Mouse (Mus musculus): ENCODE data around the gene Adora2b. TPM values are rescaled to one million over a fixed set of nuclear protein-coding genes. Genes with fewer than 3 reads are reported as not detected.

Adora2b gene
- polyA plus RNA-seq (2014; fragmentation: Illumina TruSeq; extraction: RNeasy Lipid Tissue Mini Kit (QIAGEN cat#74804)): 1.8 TPM

DNA sequence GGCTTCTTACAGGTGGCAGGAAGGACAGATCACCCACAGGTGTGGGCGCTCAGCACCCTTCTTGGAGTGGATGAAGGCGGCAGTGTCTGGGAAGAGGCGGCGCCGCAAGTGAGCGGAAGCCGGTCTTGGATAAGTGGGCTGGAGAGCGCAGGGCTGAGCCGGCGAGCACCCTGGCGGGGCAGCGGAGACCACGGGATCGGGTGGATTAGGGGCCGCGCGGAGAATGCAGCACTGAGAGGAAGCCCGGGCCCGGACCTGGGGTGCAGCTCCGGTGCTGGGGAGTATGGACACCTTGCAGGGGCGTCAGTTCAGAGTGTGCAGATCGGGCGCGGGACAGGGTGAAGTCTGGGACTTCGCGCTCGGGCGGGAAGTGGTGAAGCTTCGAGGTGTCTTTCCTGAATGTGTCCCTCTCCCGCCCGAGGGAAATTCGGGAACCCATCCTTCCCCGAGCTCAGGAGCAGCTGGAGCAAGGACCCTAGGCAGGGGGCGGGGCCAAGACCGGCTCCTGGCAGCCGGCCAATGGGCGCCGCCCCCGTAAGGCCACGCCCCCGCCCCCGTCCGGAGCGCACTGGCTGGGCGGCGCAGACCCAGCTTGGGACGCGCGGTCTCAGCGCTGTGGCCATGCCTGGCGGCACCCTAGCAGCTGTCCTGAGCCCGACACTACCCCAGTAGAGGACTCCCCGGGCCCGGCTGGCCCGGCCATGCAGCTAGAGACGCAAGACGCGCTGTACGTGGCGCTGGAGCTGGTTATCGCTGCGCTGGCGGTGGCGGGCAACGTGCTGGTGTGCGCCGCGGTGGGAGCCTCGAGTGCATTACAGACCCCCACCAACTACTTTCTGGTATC, at the start of gene Adora2b:
Gene Adora2b (plus strand): TSS at position 584 of the 844 bp plus-strand sequence.

GRCm38 (mm10) chr11:62280675-62281600, 32.2 kb downstream of the Adora2b start, which contains the start of the genes Zswim7 and Ttc19:
Zswim7 (minus strand) TSS chr11:62281375.
Ttc19 (plus strand) TSS chr11:62281473.

Other genes starting within 250 kb of the Adora2b start
- 4.7 TPM for gene Zswim7, start 32.4 kb downstream of the Adora2b start, polyA plus RNA-seq (2014; fragmentation: Illumina TruSeq; extraction: RNeasy Lipid Tissue Mini Kit (QIAGEN cat#74804))
- 91.2 TPM for gene Ttc19, start 32.5 kb downstream of the Adora2b start, polyA plus RNA-seq (2014; fragmentation: Illumina TruSeq; extraction: RNeasy Lipid Tissue Mini Kit (QIAGEN cat#74804))
- 3.3 TPM for gene Pigl, start 209.5 kb downstream of the Adora2b start, polyA plus RNA-seq (2014; fragmentation: Illumina TruSeq; extraction: RNeasy Lipid Tissue Mini Kit (QIAGEN cat#74804))
- 382 TPM for gene Ncor1, start 209.6 kb downstream of the Adora2b start, polyA plus RNA-seq (2014; fragmentation: Illumina TruSeq; extraction: RNeasy Lipid Tissue Mini Kit (QIAGEN cat#74804))

Measured in ovary, adult 10 weeks (tissue).